Mouse (Mus musculus) MEL-GATA-1-ER (cell line): Measurements from ENCODE around the gene Ccn1.
A peak's percentile ranks its signal among the peaks of the same experiment; 100 is the strongest.

Source experiments
- DNase-seq: peaks from one replicate; pipeline ENCODE4 v3.0.0-alpha.2; 2012; ENCODE audit warnings: low read depth; ENCODE audit errors: extremely low read depth

Ccn1 gene

DNA sequence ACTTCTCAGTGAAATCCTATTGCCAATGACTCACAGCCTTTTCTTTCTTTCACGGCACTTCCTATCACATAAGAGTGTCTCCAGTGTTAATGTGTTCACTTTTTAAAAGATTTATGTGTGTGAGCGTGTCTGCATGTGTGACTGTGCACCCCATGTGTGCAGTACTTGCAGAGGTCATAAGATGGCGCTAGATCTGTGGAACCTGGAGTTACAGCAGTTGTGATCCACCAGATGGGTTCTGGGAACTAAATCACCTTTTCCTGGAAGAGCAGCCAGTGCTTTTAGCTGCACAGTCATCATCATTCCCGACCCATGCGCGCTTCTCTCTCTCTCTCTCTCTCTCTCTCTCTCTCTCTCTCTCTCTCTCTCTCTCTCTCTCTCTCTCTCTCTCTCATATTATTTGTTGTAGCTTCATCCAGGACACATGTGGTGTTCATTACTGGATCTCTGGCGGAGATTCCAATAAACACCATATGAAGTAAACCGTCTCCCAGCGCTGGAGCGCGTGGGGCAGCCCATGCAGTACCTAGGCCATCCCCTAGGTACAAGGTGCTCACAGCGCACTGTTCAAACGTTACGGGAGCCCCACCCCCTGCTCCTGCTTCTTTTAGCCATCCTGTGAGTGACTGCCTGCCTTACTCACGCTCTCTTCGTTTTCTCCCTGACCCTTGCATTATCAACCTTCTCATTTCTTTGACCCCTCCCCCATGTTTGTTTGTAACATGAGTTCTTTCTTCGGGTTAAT, 30.0 kb downstream of the Ccn1 start:
- no peak for DNase-seq

- DNase-seq = no peak
Observed at GRCm38 (mm10) chr3:145618299-145618698, 31.5 kb downstream of the Ccn1 start.

DNA sequence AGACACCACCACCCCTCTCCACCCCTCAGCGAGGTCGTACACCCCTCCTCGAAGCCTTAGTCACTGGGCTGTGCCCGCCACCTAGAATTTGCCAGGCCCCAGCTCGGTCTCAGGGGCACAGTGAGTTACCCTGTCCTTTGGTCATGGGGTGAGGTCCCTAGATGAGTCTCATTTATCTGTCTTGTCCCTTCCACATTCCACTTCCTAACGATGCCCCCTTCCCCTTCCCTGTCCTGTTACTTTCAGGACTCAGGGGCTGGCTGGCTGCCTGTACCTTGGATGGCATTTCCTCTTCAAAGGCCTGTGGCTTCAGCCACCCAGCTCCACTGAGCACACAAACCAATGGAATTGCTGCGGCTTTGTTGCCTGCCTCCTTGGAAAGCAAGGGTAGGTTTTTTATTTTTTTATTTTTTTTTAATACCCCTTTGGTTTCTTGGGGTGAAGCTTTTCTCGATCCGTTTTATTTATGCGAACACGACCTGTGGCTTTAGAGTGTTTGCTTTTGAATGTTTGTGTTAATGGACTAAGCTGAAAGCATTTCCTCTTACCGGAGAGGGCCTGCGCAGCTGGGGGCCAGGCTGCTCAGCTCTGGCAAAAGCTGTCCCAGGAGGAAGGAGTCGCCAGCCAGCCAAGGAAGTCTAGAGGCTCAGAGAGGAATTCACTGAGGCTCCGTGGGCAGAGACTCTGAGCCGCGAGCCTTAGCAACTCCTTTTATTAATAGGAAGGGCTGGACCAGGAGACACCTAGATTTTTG, 35.2 kb downstream of the Ccn1 start:
- DNase-seq = no peak

GRCm38 (mm10) chr3:145613234-145613633, 36.5 kb downstream of the Ccn1 start:
- no peak for DNase-seq

DNA sequence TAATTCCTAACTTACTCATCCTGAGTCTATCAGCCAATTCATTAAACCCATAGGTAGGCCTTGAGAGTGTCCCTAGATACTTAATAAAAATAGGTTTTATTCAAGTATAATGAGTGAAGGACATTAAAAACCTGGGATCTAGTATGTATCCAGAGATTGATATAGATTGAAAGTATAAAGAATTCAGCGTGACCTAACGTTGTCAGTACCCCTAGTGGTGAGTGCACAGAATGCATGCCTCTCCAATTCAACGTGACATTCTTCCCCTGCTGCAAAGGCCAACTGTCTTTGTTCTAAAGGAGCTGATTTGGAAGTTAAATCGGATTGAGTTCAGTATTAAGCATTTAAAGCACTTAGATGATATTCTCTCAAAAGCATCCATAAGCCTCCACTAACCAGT, 37.1 kb downstream of the Ccn1 start:
- peak; percentile 29 for DNase-seq

DNA sequence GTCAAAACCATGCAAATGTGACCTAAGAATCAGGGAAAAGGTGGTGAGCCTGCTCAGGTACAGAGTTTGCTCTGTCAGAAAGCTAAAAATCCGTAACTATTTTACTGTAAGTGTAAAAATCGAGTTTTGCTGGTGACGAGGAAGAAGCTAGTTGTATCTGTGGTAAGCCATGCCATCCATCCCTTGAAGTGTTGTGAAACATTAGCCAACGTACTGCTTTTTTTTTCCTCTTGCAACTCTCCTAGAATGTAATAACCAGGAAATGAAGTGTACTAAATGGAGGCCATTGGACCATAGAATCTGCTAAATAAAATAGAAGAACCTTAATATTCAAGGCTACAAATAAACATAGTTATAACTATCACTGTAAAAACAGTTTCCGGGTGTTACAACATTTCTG, 41.5 kb downstream of the Ccn1 start:
- DNase-seq = no peak

- DNase-seq = no peak
Observed at GRCm38 (mm10) chr3:145605437-145606123, 44.2 kb downstream of the Ccn1 start.

DNA sequence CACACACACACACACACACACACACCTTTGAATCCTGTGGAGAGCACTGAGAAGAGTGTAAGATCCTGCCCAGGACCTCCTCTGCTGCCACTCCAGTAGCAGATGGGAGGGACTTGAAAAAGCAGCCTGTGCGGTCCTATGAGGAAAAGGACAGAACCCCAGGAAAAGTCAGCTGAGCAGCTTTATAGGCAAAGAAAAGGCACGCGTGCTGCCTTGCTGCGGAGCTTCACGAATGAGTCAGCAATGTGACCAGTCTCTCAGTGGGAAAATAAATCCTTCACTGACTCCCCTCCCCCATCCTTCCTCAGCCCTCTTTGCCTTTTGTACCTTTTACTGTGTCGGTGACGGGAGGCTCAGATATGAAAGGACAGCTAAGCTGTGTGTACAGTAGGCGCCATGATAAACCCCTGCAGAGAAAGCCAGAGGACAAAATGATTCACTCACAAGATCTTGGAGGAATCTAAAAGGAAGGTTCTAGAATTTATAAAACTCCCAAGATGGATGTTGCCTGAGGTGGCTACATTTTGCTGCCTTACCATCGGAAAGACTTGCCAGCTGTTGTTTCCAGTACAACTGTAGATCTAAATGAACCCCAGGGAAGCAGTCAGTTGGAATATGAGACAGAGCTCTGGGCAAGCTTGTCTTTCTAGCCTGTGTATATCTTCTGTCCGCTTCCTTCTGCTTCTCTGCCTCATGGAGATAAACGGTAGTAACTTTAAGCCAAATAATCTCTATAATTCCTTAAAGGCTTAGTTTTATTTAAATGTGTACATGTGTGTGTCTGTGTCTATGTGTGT, 47.2 kb downstream of the Ccn1 start:
- DNase-seq = no peak

DNA sequence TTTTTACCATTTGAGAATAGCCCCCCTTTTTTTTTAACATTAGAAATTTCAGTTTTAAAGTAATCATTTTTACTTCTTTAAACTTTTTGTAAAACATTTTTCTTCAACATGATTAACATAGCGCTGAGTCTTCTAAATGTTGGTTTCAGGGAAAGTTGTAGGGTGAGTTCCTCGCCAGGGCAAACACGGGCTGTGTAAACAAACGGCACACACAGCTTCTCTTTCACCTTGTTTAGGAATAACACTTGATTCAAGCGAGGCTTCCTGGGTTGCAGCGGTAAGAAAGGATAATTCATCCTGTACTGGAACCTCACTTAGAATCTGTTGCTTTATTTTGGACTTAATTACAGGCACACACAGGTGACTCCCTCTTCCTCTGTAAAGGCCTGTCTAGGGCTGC, 48.4 kb downstream of the Ccn1 start:
- no peak for DNase-seq

GRCm38 (mm10) chr3:145600801-145601200, 49.0 kb downstream of the Ccn1 start:
- DNase-seq = no peak

GRCm38 (mm10) chr3:145599059-145599458, 50.7 kb downstream of the Ccn1 start:
- no peak for DNase-seq
